Mouse (Mus musculus): ENCODE results near the gene Fkbp7. TPM values are rescaled to one million over a fixed set of nuclear protein-coding genes. Genes with fewer than 3 reads are reported as not detected.
"Not testable (repeated sequence)": the region's sequence is repeated elsewhere in the genome, so short reads cannot be mapped to it uniquely, and the experiment has no call there.

Gene Fkbp7
- total RNA-seq, 2 experiments from 2014 or later = 3.8 to 4.2 TPM

GRCm38 (mm10) chr2:76672134-76672745 lies 676 bp downstream of the Fkbp7 start:
- intact Hi-C loops (cut with DNase I) = no loop called here
- no peak for DNase-seq (ENCODE audit: low spot score in 2 of 2)

GRCm38 (mm10) chr2:76671641-76672040 lies 1.3 kb downstream of the Fkbp7 start:
- no peak for DNase-seq (ENCODE audit: low spot score in 2 of 2)
- intact Hi-C loops (cut with DNase I) = no loop called here

- intact Hi-C loops (cut with DNase I) = no loop called here
- DNase-seq (ENCODE audit: low spot score in 2 of 2) = peak in 1 of 2 experiments; percentile 51
Measured at GRCm38 (mm10) chr2:76667200-76667599, 5.7 kb downstream of the Fkbp7 start.

- no peak for DNase-seq (ENCODE audit: low spot score in 2 of 2)
- intact Hi-C loops (cut with DNase I) = no loop called here
Measured at GRCm38 (mm10) chr2:76665531-76665930, 7.4 kb downstream of the Fkbp7 start.

- intact Hi-C loops (cut with DNase I) = no loop called here
- no peak for DNase-seq (ENCODE audit: low spot score in 2 of 2)
Measured at GRCm38 (mm10) chr2:76659419-76659818, 13.5 kb downstream of the Fkbp7 start.

- no peak for DNase-seq (ENCODE audit: low spot score in 2 of 2)
- intact Hi-C loops (cut with DNase I) = no loop called here
Measured at GRCm38 (mm10) chr2:76658551-76658950, 14.4 kb downstream of the Fkbp7 start.

GRCm38 (mm10) chr2:76655982-76656381 lies 16.9 kb downstream of the Fkbp7 start:
- intact Hi-C loops (cut with DNase I) = no loop called here
- DNase-seq (ENCODE audit: low spot score in 2 of 2) = no peak

GRCm38 (mm10) chr2:76655444-76655843 lies 17.5 kb downstream of the Fkbp7 start:
- DNase-seq (ENCODE audit: low spot score in 2 of 2) = no peak
- intact Hi-C loops (cut with DNase I) = no loop called here

GRCm38 (mm10) chr2:76654646-76655045 lies 18.3 kb downstream of the Fkbp7 start:
- DNase-seq (ENCODE audit: low spot score in 2 of 2) = no peak
- intact Hi-C loops (cut with DNase I) = no loop called here

- intact Hi-C loops (cut with DNase I) = no loop called here
Measured at GRCm38 (mm10) chr2:76653070-76653469, 19.8 kb downstream of the Fkbp7 start.

GRCm38 (mm10) chr2:76648666-76649141 lies 24.2 kb downstream of the Fkbp7 start:
- DNase-seq (ENCODE audit: low spot score in 2 of 2) = no peak
- intact Hi-C loops (cut with DNase I) = no loop called here

More at GRCm38 (mm10) chr2:76653070-76653469, 19.8 kb downstream of the Fkbp7 start:
- DNase-seq (ENCODE audit: low spot score in 2 of 2) = no peak

GRCm38 (mm10) chr2:76647883-76648570 lies 24.9 kb downstream of the Fkbp7 start, which contains the start of the genes Prkra and Pjvk:
Gene Prkra (minus strand): TSS chr2:76648015.
Gene Pjvk (plus strand): TSS chr2:76648476.
- intact Hi-C loops (cut with DNase I) = no loop called here
- DNase-seq (ENCODE audit: low spot score in 2 of 2) = peak; percentile 95 to 96

GRCm38 (mm10) chr2:76647441-76647869 lies 25.5 kb downstream of the Fkbp7 start:
- intact Hi-C loops (cut with DNase I) = no loop called here

GRCm38 (mm10) chr2:76643801-76644200 lies 29.1 kb downstream of the Fkbp7 start:
- DNase-seq (ENCODE audit: low spot score in 2 of 2) = no peak
- intact Hi-C loops (cut with DNase I) = no loop called here

More at GRCm38 (mm10) chr2:76647441-76647869, 25.5 kb downstream of the Fkbp7 start:
- peak in 1 of 2 experiments; percentile 12 for DNase-seq (ENCODE audit: low spot score in 2 of 2)

- intact Hi-C loops (cut with DNase I) = no loop called here
- no peak for DNase-seq (ENCODE audit: low spot score in 2 of 2)
Measured at GRCm38 (mm10) chr2:76639637-76640036, 33.3 kb downstream of the Fkbp7 start.

GRCm38 (mm10) chr2:76631600-76631999 lies 41.3 kb downstream of the Fkbp7 start:
- DNase-seq (ENCODE audit: low spot score in 2 of 2) = no peak
- intact Hi-C loops (cut with DNase I) = no loop called here

GRCm38 (mm10) chr2:76630293-76630692 lies 42.6 kb downstream of the Fkbp7 start:
- intact Hi-C loops (cut with DNase I) = no loop called here
- DNase-seq (ENCODE audit: low spot score in 2 of 2) = no peak

- intact Hi-C loops (cut with DNase I); DNase-seq (ENCODE audit: low spot score in 2 of 2): not testable (repeated sequence)
Measured at GRCm38 (mm10) chr2:76622316-76622715, 50.6 kb downstream of the Fkbp7 start.

- DNase-seq (ENCODE audit: low spot score in 2 of 2) = no peak
- intact Hi-C loops (cut with DNase I) = no loop called here
Measured at GRCm38 (mm10) chr2:76621724-76622123, 51.2 kb downstream of the Fkbp7 start.

GRCm38 (mm10) chr2:76620188-76620587 lies 52.7 kb downstream of the Fkbp7 start:
- intact Hi-C loops (cut with DNase I) = no loop called here
- DNase-seq (ENCODE audit: low spot score in 2 of 2) = no peak

GRCm38 (mm10) chr2:76618078-76618477 lies 54.8 kb downstream of the Fkbp7 start:
- DNase-seq (ENCODE audit: low spot score in 2 of 2) = peak; percentile 41 to 67
- intact Hi-C loops (cut with DNase I) = loop anchor here (1.0 kb wide), 1 partner anchor 249 kb away; the partner anchor contains the start of gene Rbm45
